Mouse (Mus musculus): ENCODE data around the gene Cacng6. TPM values are rescaled to one million over a fixed set of nuclear protein-coding genes. Genes with fewer than 3 reads are reported as not detected.
A peak's percentile ranks its signal among the peaks of the same experiment; 100 is the strongest.

Gene Cacng6
- polyA plus RNA-seq, 1 experiment from 2014 or later = 0.13 TPM

DNA sequence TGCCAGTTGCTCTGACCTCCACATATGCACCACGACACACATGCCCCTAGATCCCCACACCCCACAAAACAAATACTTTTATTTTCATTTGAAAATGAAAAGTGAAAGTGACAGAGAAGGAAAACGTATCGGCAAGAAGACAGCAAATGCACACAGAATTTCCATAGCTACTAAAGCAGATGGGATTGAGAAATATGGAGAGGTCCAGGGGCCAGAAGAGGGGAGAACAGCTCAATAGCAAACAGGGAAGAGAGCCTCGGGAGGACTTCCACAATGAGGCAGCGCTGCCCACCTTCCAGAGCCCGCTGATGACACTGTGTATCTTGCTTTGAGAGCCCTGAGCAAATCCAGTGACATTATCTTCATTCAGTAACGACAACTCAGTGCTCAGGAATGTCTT lies 1.9 kb upstream of the Cacng6 start:
- Histone ChIP-seq H3K27ac (no peak overlapping the region), H3K4me1 (replicated peaks) (peaks cover 7% of the 10 kb centered on the region), H3K36me3 (no peaks in the 10 kb centered on the region), H3K9ac (no peak overlapping the region), H3K27me3 (peaks cover 92% of the 10 kb centered on the region), H3K4me3 (no peak overlapping the region), H3K4me2 (no peak overlapping the region), H3K9me3 (no peaks in the 10 kb centered on the region)
- 63% methylated on average over 7 of the region's 7 CpGs for WGBS
- no peak for ATAC-seq (ENCODE audit: low FRiP score)

DNA sequence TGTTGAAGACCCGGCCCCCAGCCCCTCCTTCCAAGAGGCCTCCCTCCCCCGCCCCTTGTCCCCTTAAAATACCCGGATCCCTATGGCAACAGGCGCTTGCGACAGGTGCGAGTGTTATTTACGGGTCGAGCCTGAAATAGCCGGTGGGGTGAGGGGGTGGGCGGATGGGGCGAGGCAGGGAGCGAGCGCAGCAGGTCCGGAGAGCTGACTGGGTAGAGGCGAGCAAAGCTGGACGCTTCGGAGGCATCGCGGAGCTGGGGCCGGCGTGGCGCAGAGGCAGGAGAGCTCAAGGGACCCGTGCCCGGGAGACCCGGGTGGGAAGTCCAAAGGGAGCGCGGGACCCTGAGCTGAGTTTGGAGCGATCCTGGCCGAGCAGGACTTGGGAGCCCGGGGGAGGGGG lies 565 bp upstream of the Cacng6 start:
- under 1% methylated on average over 30 of the region's 30 CpGs for WGBS
- peak overlapping the region; percentile 46 for H3K4me2 ChIP-seq
- H3K9me3 ChIP-seq = no peaks in the 10 kb centered on the region
- H3K4me3 ChIP-seq = peak overlapping the region; percentile 23
- H3K4me1 ChIP-seq (replicated peaks) = peaks cover 7% of the 10 kb centered on the region
- ATAC-seq (ENCODE audit: low FRiP score) = no peak
- H3K27ac ChIP-seq = no peak overlapping the region
- H3K36me3 ChIP-seq = no peaks in the 10 kb centered on the region
- H3K27me3 ChIP-seq = peaks cover 79% of the 10 kb centered on the region
- H3K9ac ChIP-seq = peak overlapping the region; percentile 35; the same call in 1 of the 2 replicates

DNA sequence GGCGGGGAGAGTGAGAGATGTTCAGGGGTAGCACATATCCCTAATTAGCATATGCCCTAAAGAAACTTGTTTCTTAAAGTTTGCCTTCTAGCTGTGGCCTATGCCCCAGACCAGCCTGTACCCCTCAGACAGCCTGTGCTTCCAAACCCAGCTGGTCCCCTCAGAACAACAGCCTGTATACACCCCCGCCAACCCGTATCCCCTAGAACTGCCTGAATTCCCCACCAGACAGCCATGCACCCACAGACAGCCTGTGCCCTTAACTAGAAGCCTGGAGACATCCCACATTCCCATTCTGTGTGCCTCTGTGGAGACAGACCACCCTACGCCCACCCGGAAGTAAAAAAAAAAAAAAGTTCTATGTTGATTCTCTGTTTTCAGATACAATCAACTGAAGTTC lies 1.1 kb downstream of the Cacng6 start:
- no peak for ATAC-seq (ENCODE audit: low FRiP score)
- Histone ChIP-seq H3K9me3 (no peaks in the 10 kb centered on the region), H3K36me3 (no peaks in the 10 kb centered on the region), H3K4me1 (replicated peaks) (peaks cover 7% of the 10 kb centered on the region), H3K27ac (no peak overlapping the region), H3K4me2 (no peak overlapping the region), H3K4me3 (no peak overlapping the region), H3K9ac (no peak overlapping the region), H3K27me3 (peaks cover 69% of the 10 kb centered on the region)
- WGBS = 90% methylated on average over 5 of the region's 5 CpGs

DNA sequence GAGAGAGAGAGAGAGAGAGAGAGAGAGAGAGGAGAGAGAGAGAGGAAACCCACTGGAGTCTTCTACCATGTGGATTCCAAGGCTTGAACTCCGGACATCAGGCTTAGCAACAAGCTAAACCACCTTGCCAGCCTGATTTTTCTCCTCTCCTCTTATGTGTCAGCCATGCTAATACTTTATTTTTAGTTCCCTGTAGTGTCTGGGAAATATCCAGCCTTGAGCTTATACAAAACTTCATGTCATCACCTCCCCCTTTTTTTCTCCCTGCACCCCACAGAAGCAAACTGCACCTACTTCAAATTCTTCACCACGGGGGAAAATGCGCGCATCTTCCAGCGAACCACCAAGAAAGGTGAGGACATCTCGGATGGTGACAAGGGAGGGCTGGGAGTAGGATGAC lies 6.2 kb downstream of the Cacng6 start:
- WGBS = 75% methylated on average over 6 of the region's 6 CpGs
- peaks cover 19% of the 10 kb centered on the region for H3K27me3 ChIP-seq
- no peaks in the 10 kb centered on the region for H3K4me1 ChIP-seq (replicated peaks)
- no peak overlapping the region for H3K9ac ChIP-seq
- H3K4me3 ChIP-seq = no peak overlapping the region
- no peak overlapping the region for H3K4me2 ChIP-seq
- H3K36me3 ChIP-seq = no peaks in the 10 kb centered on the region
- H3K9me3 ChIP-seq = no peaks in the 10 kb centered on the region
- no peak overlapping the region for H3K27ac ChIP-seq
- ATAC-seq (ENCODE audit: low FRiP score) = no peak

DNA sequence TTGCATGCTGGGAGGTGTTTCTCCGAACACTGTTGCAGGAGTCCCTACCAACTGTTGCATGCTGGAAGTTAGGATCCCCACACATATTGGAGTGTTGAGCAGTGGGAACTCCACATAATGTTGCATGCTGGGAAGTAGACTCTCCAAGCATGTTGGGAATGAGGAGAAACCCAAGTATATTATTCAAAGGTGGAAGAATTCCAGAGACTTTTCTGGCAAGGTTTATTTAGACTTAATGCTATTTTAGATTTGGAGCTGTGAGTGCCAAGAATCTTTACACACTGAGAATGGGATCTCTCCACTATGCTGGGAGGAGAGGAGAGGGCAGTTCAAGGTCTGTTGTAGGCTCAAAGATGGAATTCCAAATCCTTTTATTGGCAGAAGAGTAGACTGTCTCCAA lies 8.1 kb downstream of the Cacng6 start:
- Histone ChIP-seq H3K27ac (no peak overlapping the region), H3K4me3 (no peak overlapping the region), H3K9ac (no peak overlapping the region), H3K4me2 (no peak overlapping the region), H3K36me3 (no peaks in the 10 kb centered on the region), H3K4me1 (replicated peaks) (no peaks in the 10 kb centered on the region), H3K9me3 (no peaks in the 10 kb centered on the region), H3K27me3 (0 out of 2 replicates have a peak, but pooled peaks cover 3% of the 10 kb centered on the region)
- WGBS = 84% methylated on average over 1 of the region's 1 CpGs
- no peak for ATAC-seq (ENCODE audit: low FRiP score)

DNA sequence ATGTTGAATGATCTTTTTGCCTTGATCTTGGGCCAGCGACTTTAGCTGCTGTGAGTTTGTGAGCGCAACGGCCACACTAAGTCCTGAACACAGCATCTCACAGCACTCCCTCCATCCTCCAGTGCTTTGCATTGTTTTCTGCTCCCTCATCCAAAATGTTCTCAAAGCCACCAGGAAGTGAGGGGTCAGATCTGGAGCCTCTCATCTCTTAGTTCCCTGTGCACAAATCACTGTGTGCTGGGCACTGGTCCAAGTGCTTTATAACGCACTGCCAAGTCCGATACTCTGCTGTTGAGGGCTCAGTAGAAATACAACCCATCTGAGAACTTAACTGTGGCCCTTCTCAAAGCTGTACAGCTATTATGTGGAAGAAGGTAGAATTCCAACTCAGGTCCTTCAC lies 13.9 kb downstream of the Cacng6 start:
- Histone ChIP-seq H3K9ac (no peak overlapping the region), H3K27ac (no peak overlapping the region), H3K4me1 (replicated peaks) (no peaks in the 10 kb centered on the region), H3K9me3 (no peaks in the 10 kb centered on the region), H3K4me3 (no peak overlapping the region), H3K4me2 (no peak overlapping the region), H3K36me3 (no peaks in the 10 kb centered on the region), H3K27me3 (no peaks in the 10 kb centered on the region)
- no peak for ATAC-seq (ENCODE audit: low FRiP score)
- WGBS = 71% methylated on average over 5 of the region's 5 CpGs

DNA sequence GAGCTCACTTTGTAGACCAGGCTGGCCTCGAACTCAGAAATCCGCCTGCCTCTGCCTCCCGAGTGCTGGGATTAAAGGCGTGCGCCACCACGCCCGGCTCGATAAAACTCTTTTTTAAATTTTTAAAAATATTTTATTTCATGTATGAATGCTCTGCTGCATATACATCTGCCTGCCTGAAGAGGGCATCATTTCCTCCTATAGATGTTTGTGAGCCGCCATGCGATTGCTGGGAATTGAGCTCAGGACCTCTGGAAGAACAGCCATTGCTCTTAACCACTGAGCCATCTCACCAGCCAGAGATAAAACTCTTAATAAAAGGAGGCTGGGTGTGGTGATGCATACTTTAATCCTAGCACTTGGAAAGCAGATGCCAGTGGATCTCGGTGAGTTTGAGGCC lies 16.0 kb downstream of the Cacng6 start:
- Histone ChIP-seq H3K36me3 (no peaks in the 10 kb centered on the region), H3K27ac (no peak overlapping the region), H3K9ac (no peak overlapping the region), H3K4me3 (no peak overlapping the region), H3K4me2 (no peak overlapping the region), H3K27me3 (no peaks in the 10 kb centered on the region), H3K4me1 (replicated peaks) (no peaks in the 10 kb centered on the region), H3K9me3 (no peaks in the 10 kb centered on the region)
- WGBS = 94% methylated on average over 11 of the region's 11 CpGs
- no peak for ATAC-seq (ENCODE audit: low FRiP score)

DNA sequence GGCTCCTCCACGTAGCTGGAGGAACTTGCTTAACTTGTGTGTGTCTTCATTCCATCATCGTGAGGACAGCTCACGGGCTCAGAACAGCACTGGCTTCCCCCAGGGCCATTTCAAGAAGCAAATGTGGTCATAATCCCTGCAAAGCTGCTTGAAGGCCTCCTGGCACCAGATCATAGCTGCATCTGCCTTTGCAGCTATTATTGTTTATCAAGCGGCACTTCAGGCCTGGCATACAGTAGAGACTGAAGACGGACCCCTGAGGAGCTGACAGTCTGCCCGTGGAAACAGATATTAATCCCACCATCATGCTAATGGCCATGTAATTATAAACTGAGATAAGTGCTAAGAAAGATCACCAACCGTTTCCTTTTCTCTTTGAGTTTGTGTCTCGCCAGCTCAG lies 16.5 kb downstream of the Cacng6 start:
- H3K27me3 ChIP-seq = no peaks in the 10 kb centered on the region
- no peak overlapping the region for H3K9ac ChIP-seq
- no peak overlapping the region for H3K27ac ChIP-seq
- H3K4me2 ChIP-seq = no peak overlapping the region
- H3K4me3 ChIP-seq = no peak overlapping the region
- 69% methylated on average over 8 of the region's 8 CpGs for WGBS
- ATAC-seq (ENCODE audit: low FRiP score) = no peak
- no peaks in the 10 kb centered on the region for H3K4me1 ChIP-seq (replicated peaks)
- H3K36me3 ChIP-seq = no peaks in the 10 kb centered on the region
- no peaks in the 10 kb centered on the region for H3K9me3 ChIP-seq

DNA sequence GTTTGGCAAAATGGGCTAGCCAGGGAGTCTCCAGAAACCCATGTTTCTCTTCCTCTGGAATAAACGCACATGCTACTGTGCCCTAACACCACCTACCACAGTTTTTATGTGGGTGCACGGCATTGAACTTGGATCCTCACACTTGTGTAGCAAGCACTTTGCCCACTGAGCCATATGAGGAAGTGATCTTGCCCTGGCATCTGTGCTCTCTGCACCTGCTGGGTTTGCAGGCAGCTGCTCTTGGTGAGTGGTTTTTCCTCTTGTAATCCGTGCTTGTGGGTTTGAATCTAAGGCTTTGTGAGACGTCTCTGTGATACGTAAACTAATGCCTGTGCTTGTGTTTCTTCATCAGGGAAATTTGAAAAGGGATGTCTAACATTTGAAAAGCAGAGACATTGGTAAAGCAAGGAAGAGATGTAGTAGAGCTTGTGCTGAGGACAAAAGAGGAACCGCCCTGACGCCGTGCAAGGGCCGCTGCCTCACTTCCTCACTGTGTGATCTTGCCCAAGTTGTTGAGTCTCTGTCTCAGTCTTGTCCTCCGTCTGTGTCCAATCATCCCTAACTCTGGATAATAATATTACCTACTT lies 18.6 kb downstream of the Cacng6 start:
- Histone ChIP-seq H3K9me3 (no peaks in the 10 kb centered on the region), H3K4me1 (replicated peaks) (no peaks in the 10 kb centered on the region), H3K27me3 (no peaks in the 10 kb centered on the region), H3K4me2 (no peak overlapping the region), H3K36me3 (no peaks in the 10 kb centered on the region), H3K27ac (no peak overlapping the region), H3K9ac (no peak overlapping the region), H3K4me3 (no peak overlapping the region)
- no peak for ATAC-seq (ENCODE audit: low FRiP score)
- WGBS = 82% methylated on average over 10 of the region's 10 CpGs

DNA sequence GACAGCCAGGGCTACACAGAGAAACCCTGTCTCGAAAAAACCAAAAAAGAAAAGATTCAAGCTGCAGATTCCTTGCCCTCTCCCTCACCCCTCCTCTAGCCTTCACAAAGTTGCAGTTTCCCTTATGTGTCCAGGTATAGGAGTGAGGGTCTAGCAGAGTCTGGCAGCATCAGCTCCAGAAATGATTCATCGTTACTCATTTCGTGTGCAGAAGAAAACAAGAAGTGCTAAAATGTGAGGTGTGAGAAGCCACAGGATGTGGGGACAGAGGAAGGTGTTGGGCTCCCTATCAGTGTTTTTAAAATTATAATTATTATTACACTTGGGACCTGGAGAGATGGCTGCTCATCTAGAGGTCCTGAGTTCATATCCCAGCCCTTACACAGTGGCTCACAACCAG lies 20.7 kb downstream of the Cacng6 start:
- H3K27me3 ChIP-seq = 0 out of 2 replicates have a peak, but pooled peaks cover 4% of the 10 kb centered on the region
- ATAC-seq (ENCODE audit: low FRiP score) = no peak
- no peak overlapping the region for H3K4me2 ChIP-seq
- no peak overlapping the region for H3K9ac ChIP-seq
- WGBS = 87% methylated on average over 3 of the region's 3 CpGs
- H3K9me3 ChIP-seq = no peaks in the 10 kb centered on the region
- H3K27ac ChIP-seq = no peak overlapping the region
- no peaks in the 10 kb centered on the region for H3K36me3 ChIP-seq
- no peak overlapping the region for H3K4me3 ChIP-seq
- no peaks in the 10 kb centered on the region for H3K4me1 ChIP-seq (replicated peaks)

DNA sequence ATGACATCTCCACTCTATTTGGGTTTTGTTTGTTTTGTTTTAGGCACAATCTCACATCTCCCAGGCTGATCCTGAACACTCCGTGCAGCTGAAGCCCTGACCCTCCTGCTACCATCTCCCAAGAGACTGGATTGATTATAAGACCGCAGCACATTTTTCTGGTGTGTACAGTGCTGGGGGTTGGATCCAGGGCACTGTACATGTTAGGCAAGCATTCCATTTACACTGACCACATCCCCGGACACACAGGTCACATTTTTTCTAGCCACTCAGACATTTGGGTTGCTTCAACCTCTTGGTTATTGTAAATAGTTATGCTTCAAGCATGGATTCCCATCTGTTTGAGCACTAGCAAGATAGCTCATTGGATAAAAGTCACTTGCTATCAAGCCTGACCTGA lies 22.6 kb downstream of the Cacng6 start:
- Histone ChIP-seq H3K36me3 (no peaks in the 10 kb centered on the region), H3K9ac (no peak overlapping the region), H3K9me3 (no peaks in the 10 kb centered on the region), H3K27ac (no peak overlapping the region), H3K4me2 (no peak overlapping the region), H3K4me3 (no peak overlapping the region), H3K27me3 (0 out of 2 replicates have a peak, but pooled peaks cover 4% of the 10 kb centered on the region), H3K4me1 (replicated peaks) (no peaks in the 10 kb centered on the region)
- 80% methylated on average over 3 of the region's 3 CpGs for WGBS
- no peak for ATAC-seq (ENCODE audit: low FRiP score)

DNA sequence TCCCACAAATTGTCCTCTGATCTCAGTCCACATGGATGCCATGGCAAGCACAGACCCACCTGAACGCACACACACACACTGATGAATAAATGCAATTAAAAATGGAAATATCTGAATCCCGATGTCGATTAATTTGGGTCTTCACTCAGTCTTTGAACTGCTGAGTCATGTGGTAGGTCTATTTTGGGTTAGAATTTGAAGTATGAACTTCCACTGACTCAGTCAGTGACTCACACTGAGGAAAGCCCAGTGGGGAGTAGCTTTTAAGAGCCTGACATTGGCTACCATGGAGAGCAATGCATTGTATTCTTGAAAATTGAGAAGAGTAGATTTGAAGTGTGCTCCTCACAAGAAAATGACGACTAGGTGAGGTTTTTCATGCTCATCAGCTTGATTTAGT lies 23.0 kb downstream of the Cacng6 start:
- H3K36me3 ChIP-seq = no peaks in the 10 kb centered on the region
- H3K9me3 ChIP-seq = no peaks in the 10 kb centered on the region
- H3K4me1 ChIP-seq (replicated peaks) = no peaks in the 10 kb centered on the region
- H3K27me3 ChIP-seq = 0 out of 2 replicates have a peak, but pooled peaks cover 4% of the 10 kb centered on the region
- no peak for ATAC-seq (ENCODE audit: low FRiP score)
- no peak overlapping the region for H3K9ac ChIP-seq
- H3K4me2 ChIP-seq = no peak overlapping the region
- H3K4me3 ChIP-seq = no peak overlapping the region
- WGBS = 79% methylated on average over 4 of the region's 4 CpGs
- H3K27ac ChIP-seq = no peak overlapping the region

DNA sequence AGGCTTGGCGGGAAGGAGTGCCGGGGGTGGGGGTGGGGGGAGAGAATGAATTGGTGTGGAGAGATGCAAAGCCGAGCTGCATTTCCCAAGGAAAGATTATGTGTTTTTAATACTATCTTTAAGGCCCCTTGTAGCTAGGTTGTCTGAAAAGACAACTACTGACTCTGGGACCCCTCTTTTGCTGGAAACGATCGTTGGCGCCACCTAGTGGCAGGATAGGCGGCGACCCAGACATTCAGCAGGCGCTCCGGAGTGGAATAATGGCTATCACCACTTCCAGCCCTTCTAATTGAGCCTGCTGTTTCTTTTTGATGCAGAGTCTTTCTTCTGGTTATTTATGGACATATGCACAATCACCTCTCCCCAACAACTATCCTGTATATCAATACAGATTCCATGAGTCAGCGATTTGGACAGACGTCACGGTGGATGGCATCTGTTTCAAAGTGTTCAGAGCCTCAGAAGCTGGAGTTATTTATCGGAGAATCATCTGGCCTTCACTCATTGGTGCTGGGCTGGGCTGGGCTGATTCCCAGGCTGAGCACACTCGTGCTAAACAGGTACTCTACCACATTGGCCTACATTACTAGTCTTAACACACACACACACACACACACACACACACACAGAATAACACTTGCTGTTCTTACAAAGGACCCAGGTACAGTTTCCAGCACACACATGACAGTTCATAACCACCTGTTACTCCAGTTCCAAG lies 24.9 kb downstream of the Cacng6 start:
- no peak overlapping the region for H3K4me3 ChIP-seq
- no peak overlapping the region for H3K9ac ChIP-seq
- H3K27me3 ChIP-seq = 0 out of 2 replicates have a peak, but pooled peaks cover 4% of the 10 kb centered on the region
- H3K4me1 ChIP-seq (replicated peaks) = no peaks in the 10 kb centered on the region
- peak; percentile 76 for ATAC-seq (ENCODE audit: low FRiP score)
- H3K9me3 ChIP-seq = no peaks in the 10 kb centered on the region
- 21% methylated on average over 15 of the region's 15 CpGs for WGBS
- no peak overlapping the region for H3K27ac ChIP-seq
- H3K36me3 ChIP-seq = no peaks in the 10 kb centered on the region
- H3K4me2 ChIP-seq = no peak overlapping the region

Data from hindbrain, embryonic 13.5 days (tissue).